Mouse (Mus musculus): Measurements from ENCODE around the gene Slc38a4. TPM values are rescaled to one million over a fixed set of nuclear protein-coding genes. Genes with fewer than 3 reads are reported as not detected.

Gene Slc38a4
- polyA plus RNA-seq, 1 experiment = 0.13 TPM

GRCm38 (mm10) chr15:97085833-97086232 lies 30.1 kb upstream of the Slc38a4 start:
- Histone ChIP-seq H3K4me3 (replicated peaks; ENCODE audit: insufficient read depth, low read depth, low read length) (no peak overlapping the region), H3K27ac (ENCODE audit: insufficient read depth, low read length) (no peak overlapping the region), H3K27me3 (ENCODE audit: control insufficient read depth, insufficient read depth, low read length) (no peaks in the 10 kb centered on the region), H3K4me1 (ENCODE audit: control insufficient read depth, insufficient read depth, low read length) (no peaks in the 10 kb centered on the region)
- WGBS = 61% methylated on average over 5 of the region's 5 CpGs
- DNase-seq = no peak
- TF ChIP-seq POLR2A (IDR thresholded peaks at IDR 0.05; ENCODE audit: borderline replicate concordance, insufficient read depth, low read length) (no peak), CTCF (IDR thresholded peaks at IDR 0.05; ENCODE audit: borderline replicate concordance, insufficient read depth, low read depth, low read length) (no peak)

GRCm38 (mm10) chr15:97077665-97078064 lies 21.9 kb upstream of the Slc38a4 start:
- 70% methylated on average over 6 of the region's 6 CpGs for WGBS
- H3K4me3 ChIP-seq (replicated peaks; ENCODE audit: insufficient read depth, low read depth, low read length) = no peak overlapping the region
- H3K27me3 ChIP-seq (ENCODE audit: control insufficient read depth, insufficient read depth, low read length) = no peaks in the 10 kb centered on the region
- H3K4me1 ChIP-seq (ENCODE audit: control insufficient read depth, insufficient read depth, low read length) = no peaks in the 10 kb centered on the region
- TF ChIP-seq CTCF (IDR thresholded peaks at IDR 0.05; ENCODE audit: borderline replicate concordance, insufficient read depth, low read depth, low read length) (no peak), POLR2A (IDR thresholded peaks at IDR 0.05; ENCODE audit: borderline replicate concordance, insufficient read depth, low read length) (no peak)
- no peak for DNase-seq
- H3K27ac ChIP-seq (ENCODE audit: insufficient read depth, low read length) = no peak overlapping the region

DNA sequence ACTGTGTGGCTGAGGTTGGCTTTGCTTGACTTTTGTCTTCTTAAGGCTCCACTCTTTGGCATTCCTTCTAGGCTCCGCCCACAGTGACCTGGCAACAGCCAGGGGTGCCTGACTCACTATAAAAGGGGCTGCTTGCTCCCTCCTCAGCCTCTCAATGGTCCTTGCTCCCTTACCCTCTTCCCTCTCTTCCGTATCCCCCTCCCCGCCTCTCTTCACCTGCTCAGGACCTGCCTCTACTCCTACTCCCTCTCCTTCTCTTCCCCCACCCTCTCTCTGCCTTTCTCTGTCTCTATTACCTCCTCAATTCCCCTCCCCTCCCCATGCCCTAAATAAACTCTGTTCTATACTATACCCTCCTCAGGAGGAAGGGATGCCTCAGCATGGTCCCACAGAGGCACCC lies 20.3 kb upstream of the Slc38a4 start:
- TF ChIP-seq CTCF (IDR thresholded peaks at IDR 0.05; ENCODE audit: borderline replicate concordance, insufficient read depth, low read depth, low read length) (no peak), POLR2A (IDR thresholded peaks at IDR 0.05; ENCODE audit: borderline replicate concordance, insufficient read depth, low read length) (no peak)
- Histone ChIP-seq H3K27me3 (ENCODE audit: control insufficient read depth, insufficient read depth, low read length) (no peaks in the 10 kb centered on the region), H3K4me3 (replicated peaks; ENCODE audit: insufficient read depth, low read depth, low read length) (no peak overlapping the region), H3K4me1 (ENCODE audit: control insufficient read depth, insufficient read depth, low read length) (no peaks in the 10 kb centered on the region), H3K27ac (ENCODE audit: insufficient read depth, low read length) (no peak overlapping the region)
- 71% methylated on average over 3 of the region's 3 CpGs for WGBS
- no peak for DNase-seq

DNA sequence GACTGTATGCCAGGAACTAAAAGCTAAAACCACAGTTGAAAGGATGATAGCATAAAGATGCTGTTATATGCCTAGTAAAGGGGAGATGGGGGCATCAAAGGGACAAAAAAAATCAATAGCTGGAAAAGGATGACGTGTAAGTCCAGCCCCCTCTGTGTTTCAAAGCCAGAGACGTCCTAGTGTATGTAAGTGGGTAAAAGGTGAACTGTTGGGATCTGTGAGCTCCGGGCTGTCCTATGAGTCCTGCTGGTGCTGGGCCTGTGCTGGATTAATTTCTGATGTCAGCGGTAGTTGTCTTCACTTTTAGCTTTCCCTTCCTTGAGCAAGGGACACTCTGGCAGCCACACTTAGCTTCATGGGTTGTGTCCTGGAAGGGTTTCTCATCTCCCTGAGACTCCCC lies 19.5 kb upstream of the Slc38a4 start:
- Histone ChIP-seq H3K27me3 (ENCODE audit: control insufficient read depth, insufficient read depth, low read length) (no peaks in the 10 kb centered on the region), H3K4me3 (replicated peaks; ENCODE audit: insufficient read depth, low read depth, low read length) (no peak overlapping the region), H3K27ac (ENCODE audit: insufficient read depth, low read length) (no peak overlapping the region), H3K4me1 (ENCODE audit: control insufficient read depth, insufficient read depth, low read length) (no peaks in the 10 kb centered on the region)
- TF ChIP-seq CTCF (IDR thresholded peaks at IDR 0.05; ENCODE audit: borderline replicate concordance, insufficient read depth, low read depth, low read length) = no peak
- no peak for TF ChIP-seq POLR2A (IDR thresholded peaks at IDR 0.05; ENCODE audit: borderline replicate concordance, insufficient read depth, low read length)
- 59% methylated on average over 4 of the region's 4 CpGs for WGBS
- DNase-seq = no peak

DNA sequence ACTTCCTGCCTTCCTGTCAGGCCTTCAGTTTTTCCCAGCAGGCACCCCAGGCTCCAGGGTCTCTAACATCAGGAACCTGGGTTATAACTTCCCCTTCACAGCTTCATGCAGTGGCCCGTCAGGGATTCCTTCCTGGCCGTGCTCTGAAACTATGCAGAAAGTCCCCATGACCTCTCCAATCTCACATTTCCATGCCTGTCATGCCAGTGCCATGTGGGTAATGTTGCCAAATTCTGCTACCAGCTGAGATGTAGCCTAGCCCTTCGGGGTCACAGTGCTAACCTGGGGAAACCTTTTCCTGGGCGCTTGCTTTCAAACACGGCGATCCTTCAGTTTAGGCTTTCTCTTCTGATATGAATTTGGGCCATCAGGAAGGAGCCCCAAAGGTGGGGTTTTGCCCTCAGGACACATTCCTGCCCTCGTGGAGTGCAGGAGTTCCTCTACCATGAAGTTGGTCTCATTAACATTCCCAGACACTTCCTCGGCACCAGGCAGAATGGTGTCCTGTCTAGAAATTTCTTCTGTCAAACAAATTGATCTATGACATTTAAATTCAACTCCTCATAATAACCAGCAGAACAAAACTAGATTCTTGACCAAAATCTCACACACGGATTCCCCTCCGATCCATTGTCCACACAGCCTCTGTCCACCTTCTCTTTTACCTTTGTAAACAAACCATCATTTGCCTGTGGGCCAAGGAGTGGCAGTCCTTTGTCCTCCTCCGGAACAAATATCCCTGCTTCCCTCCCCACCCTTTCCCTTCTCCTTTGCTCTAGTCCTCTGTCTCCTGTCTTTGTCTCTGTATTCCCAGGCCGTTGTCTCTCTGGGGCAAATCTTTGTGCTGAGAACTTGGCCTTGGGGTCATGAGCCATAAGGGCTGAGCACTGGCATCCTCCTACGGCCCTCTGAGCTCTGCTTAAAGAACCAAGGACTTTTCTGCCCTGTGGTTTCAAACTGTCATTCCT lies 17.4 kb upstream of the Slc38a4 start:
- no peak for DNase-seq
- Histone ChIP-seq H3K27ac (ENCODE audit: insufficient read depth, low read length) (no peak overlapping the region), H3K27me3 (ENCODE audit: control insufficient read depth, insufficient read depth, low read length) (no peaks in the 10 kb centered on the region), H3K4me1 (ENCODE audit: control insufficient read depth, insufficient read depth, low read length) (no peaks in the 10 kb centered on the region), H3K4me3 (replicated peaks; ENCODE audit: insufficient read depth, low read depth, low read length) (no peak overlapping the region)
- 67% methylated on average over 13 of the region's 13 CpGs for WGBS
- TF ChIP-seq CTCF (IDR thresholded peaks at IDR 0.05; ENCODE audit: borderline replicate concordance, insufficient read depth, low read depth, low read length) = no peak
- no peak for TF ChIP-seq POLR2A (IDR thresholded peaks at IDR 0.05; ENCODE audit: borderline replicate concordance, insufficient read depth, low read length)

DNA sequence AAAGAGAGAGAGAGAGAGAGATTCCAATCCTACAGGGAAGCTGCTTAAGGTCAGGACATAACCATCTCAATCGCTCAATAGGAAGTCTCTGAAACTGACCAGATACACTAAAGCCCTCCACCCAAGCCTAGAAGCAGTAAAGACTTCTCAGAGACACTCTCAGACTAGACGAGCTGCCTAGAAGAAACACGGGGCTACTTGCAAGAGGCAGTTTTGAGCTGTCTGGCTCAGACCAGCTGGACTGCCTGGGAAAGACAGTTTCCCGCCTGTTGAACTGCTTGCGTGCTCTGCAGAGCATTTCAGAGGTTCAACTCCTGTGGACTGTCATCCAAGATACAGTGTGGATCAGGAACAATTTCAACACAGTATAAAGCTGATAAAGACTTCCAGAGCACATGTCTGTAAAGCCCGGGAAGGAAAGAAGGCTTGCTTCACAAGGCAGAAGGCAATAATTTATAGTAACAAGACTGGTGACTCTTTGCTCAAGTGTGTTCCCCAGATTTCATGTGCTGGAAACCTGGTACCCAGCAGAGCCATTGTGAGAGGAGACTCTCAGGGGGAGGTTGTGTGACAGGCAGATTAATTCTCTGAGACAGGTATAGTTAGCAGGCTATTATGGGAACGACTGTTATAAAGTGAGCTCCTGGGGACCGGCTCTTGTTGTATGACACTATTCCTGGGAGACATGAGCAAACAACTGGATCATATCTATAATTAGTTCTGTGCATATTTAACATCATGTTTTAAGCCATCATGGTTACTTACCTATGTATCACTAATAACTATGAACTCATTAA lies 11.8 kb upstream of the Slc38a4 start:
- WGBS = 67% methylated on average over 8 of the region's 8 CpGs
- no peak overlapping the region for H3K4me3 ChIP-seq (replicated peaks; ENCODE audit: insufficient read depth, low read depth, low read length)
- H3K4me1 ChIP-seq (ENCODE audit: control insufficient read depth, insufficient read depth, low read length) = no peaks in the 10 kb centered on the region
- no peak for DNase-seq
- H3K27ac ChIP-seq (ENCODE audit: insufficient read depth, low read length) = no peak overlapping the region
- TF ChIP-seq POLR2A (IDR thresholded peaks at IDR 0.05; ENCODE audit: borderline replicate concordance, insufficient read depth, low read length) (no peak), CTCF (IDR thresholded peaks at IDR 0.05; ENCODE audit: borderline replicate concordance, insufficient read depth, low read depth, low read length) (no peak)
- H3K27me3 ChIP-seq (ENCODE audit: control insufficient read depth, insufficient read depth, low read length) = no peaks in the 10 kb centered on the region

DNA sequence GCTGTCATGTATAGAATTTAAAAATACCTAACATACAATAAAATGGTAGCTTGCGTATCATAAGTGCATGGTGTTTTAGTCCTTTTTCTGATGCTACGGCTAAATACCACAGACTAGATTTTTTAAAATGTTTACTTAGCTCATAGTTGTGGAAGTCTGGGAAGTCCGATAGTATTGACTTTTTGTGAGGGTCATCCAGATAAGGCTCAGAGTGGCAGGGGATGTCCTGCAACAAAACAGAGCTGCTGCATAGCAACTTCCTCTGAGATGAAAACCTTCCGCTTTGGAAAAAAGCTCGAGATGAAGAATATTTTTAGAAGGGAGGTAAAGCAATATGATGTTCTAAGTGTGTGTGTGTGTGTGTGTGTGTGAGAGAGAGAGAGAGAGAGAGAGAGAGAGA lies 11.2 kb upstream of the Slc38a4 start:
- no peak for DNase-seq
- no peaks in the 10 kb centered on the region for H3K27me3 ChIP-seq (ENCODE audit: control insufficient read depth, insufficient read depth, low read length)
- H3K4me1 ChIP-seq (ENCODE audit: control insufficient read depth, insufficient read depth, low read length) = no peaks in the 10 kb centered on the region
- TF ChIP-seq POLR2A (IDR thresholded peaks at IDR 0.05; ENCODE audit: borderline replicate concordance, insufficient read depth, low read length) (no peak), CTCF (IDR thresholded peaks at IDR 0.05; ENCODE audit: borderline replicate concordance, insufficient read depth, low read depth, low read length) (no peak)
- H3K27ac ChIP-seq (ENCODE audit: insufficient read depth, low read length) = no peak overlapping the region
- H3K4me3 ChIP-seq (replicated peaks; ENCODE audit: insufficient read depth, low read depth, low read length) = no peak overlapping the region
- 88% methylated on average over 5 of the region's 5 CpGs for WGBS
